Mouse (Mus musculus) heart, embryonic 13.5 days (tissue): ENCODE measurements around the gene Fgfr2. TPM values are rescaled to one million over a fixed set of nuclear protein-coding genes. Genes with fewer than 3 reads are reported as not detected.

Experiments used
- ATAC-seq: fragments of 200-750 bp; cut with Nextera tagmentation; 2 replicates; pipeline ENCODE4 v1.8.0; 2017; ENCODE audit warnings: moderate TSS enrichment; ENCODE audit not compliant: insufficient number of reproducible peaks, low FRiP score, low TSS enrichment; ENCODE audit errors: extremely low read depth
- H3K27ac ChIP-seq: fragments of 300-500 bp; sonication (generic); replicated peaks from 2 replicates; pipeline ENCODE4 v1.5.1; 2015; ENCODE audit warnings: moderate library complexity, mild to moderate bottlenecking, inconsistent platforms
- H3K27me3 ChIP-seq: fragments of 300-500 bp; sonication (generic); replicated peaks from 2 replicates; pipeline ENCODE4 v1.6.1; 2015; ENCODE audit warnings: mild to moderate bottlenecking, inconsistent platforms
- H3K36me3 ChIP-seq: fragments of 300-500 bp; sonication (generic); 2 replicates; pipeline ENCODE4 v1.6.1; 2015; ENCODE audit warnings: mild to moderate bottlenecking, inconsistent platforms
- H3K4me1 ChIP-seq: fragments of 300-500 bp; sonication (generic); 2 replicates; pipeline ENCODE4 v1.6.1; 2015; ENCODE audit warnings: inconsistent platforms
- H3K4me2 ChIP-seq: fragments of 300-500 bp; sonication (generic); 2 replicates; pipeline ENCODE4 v1.6.1; 2015; ENCODE audit warnings: inconsistent platforms, mild to moderate bottlenecking, moderate library complexity
- H3K4me3 ChIP-seq: fragments of 300-500 bp; sonication (generic); 2 replicates; pipeline ENCODE4 v1.5.1; 2015; ENCODE audit warnings: moderate library complexity, mild to moderate bottlenecking, inconsistent platforms
- H3K9ac ChIP-seq: fragments of 300-500 bp; sonication (generic); 2 replicates; pipeline ENCODE4 v1.6.1; 2015; ENCODE audit warnings: inconsistent platforms, mild to moderate bottlenecking, moderate library complexity
- H3K9me3 ChIP-seq: fragments of 300-500 bp; sonication (generic); 2 replicates; pipeline ENCODE4 v1.6.1; 2016; ENCODE audit warnings: inconsistent platforms
- WGBS: fragments of 180-500 bp; shearing (Covaris S2); methylation state at CpG from one replicate; pipeline ENCODE4 v1.1.7; 2015; ENCODE audit warnings: mixed read lengths; 5-methylcytosine and 5-hydroxymethylcytosine counted together
- polyA plus RNA-seq: library from polyadenylated mRNA; unstranded; fragments of >200 nt; fragmentation: Nextera tagmentation; extraction: Ambion mirVana; gene quantifications from 2 replicates; pipeline ENCODE4 v1.2.1, GENCODE M21; 2015

Gene Fgfr2
- polyA plus RNA-seq, 1 experiment from 2014 or later = 22.5 TPM

- H3K4me1 ChIP-seq = no peaks in the 10 kb centered on the region
- 40% methylated on average over 1 of the region's 1 CpGs for WGBS
- no peak for ATAC-seq
- H3K9ac ChIP-seq = no peak overlapping the region
- H3K36me3 ChIP-seq = no peaks in the 10 kb centered on the region
- no peak overlapping the region for H3K4me2 ChIP-seq
- no peak overlapping the region for H3K4me3 ChIP-seq
- no peaks in the 10 kb centered on the region for H3K27me3 ChIP-seq
- no peak overlapping the region for H3K27ac ChIP-seq
- no peaks in the 10 kb centered on the region for H3K9me3 ChIP-seq
Observed at GRCm38 (mm10) chr7:131830261-131830660, 1292.9 kb downstream of the Fgfr2 start.

GRCm38 (mm10) chr7:131826811-131827210 is 1296.3 kb downstream of the Fgfr2 start:
- no peak for ATAC-seq
- Histone ChIP-seq H3K27me3 (no peaks in the 10 kb centered on the region), H3K27ac (no peak overlapping the region), H3K4me3 (no peak overlapping the region), H3K9ac (no peak overlapping the region), H3K36me3 (no peaks in the 10 kb centered on the region), H3K9me3 (no peaks in the 10 kb centered on the region), H3K4me2 (no peak overlapping the region), H3K4me1 (no peaks in the 10 kb centered on the region)
- 77% methylated on average over 5 of the region's 5 CpGs for WGBS

GRCm38 (mm10) chr7:131817976-131818375 is 1305.2 kb downstream of the Fgfr2 start:
- Histone ChIP-seq H3K27me3 (0 out of 2 replicates have a peak, but pooled peaks cover 3% of the 10 kb centered on the region), H3K4me3 (no peak overlapping the region), H3K27ac (no peak overlapping the region), H3K9ac (no peak overlapping the region), H3K4me1 (no peaks in the 10 kb centered on the region), H3K36me3 (no peaks in the 10 kb centered on the region), H3K4me2 (no peak overlapping the region), H3K9me3 (no peaks in the 10 kb centered on the region)
- WGBS = 71% methylated on average over 6 of the region's 6 CpGs
- no peak for ATAC-seq

- H3K4me3 ChIP-seq = no peak overlapping the region
- WGBS = 32% methylated on average over 2 of the region's 2 CpGs
- H3K4me1 ChIP-seq = no peaks in the 10 kb centered on the region
- no peaks in the 10 kb centered on the region for H3K9me3 ChIP-seq
- H3K27me3 ChIP-seq = 0 out of 2 replicates have a peak, but pooled peaks cover 3% of the 10 kb centered on the region
- H3K9ac ChIP-seq = no peak overlapping the region
- no peak overlapping the region for H3K27ac ChIP-seq
- H3K36me3 ChIP-seq = no peaks in the 10 kb centered on the region
- ATAC-seq = no peak
- no peak overlapping the region for H3K4me2 ChIP-seq
Observed at GRCm38 (mm10) chr7:131816641-131817040, 1306.5 kb downstream of the Fgfr2 start.

- Histone ChIP-seq H3K27me3 (0 out of 2 replicates have a peak, but pooled peaks cover 2% of the 10 kb centered on the region), H3K4me1 (no peaks in the 10 kb centered on the region), H3K27ac (no peak overlapping the region), H3K36me3 (no peaks in the 10 kb centered on the region), H3K4me3 (no peak overlapping the region), H3K4me2 (no peak overlapping the region), H3K9me3 (no peaks in the 10 kb centered on the region), H3K9ac (no peak overlapping the region)
- ATAC-seq = no peak
- 60% methylated on average over 6 of the region's 6 CpGs for WGBS
Observed at GRCm38 (mm10) chr7:131812116-131812515, 1311.0 kb downstream of the Fgfr2 start.

GRCm38 (mm10) chr7:131810916-131811315 is 1312.2 kb downstream of the Fgfr2 start:
- Histone ChIP-seq H3K27ac (no peak overlapping the region), H3K9me3 (no peaks in the 10 kb centered on the region), H3K4me3 (no peak overlapping the region), H3K27me3 (0 out of 2 replicates have a peak, but pooled peaks cover 2% of the 10 kb centered on the region), H3K4me2 (no peak overlapping the region), H3K36me3 (no peaks in the 10 kb centered on the region), H3K4me1 (no peaks in the 10 kb centered on the region), H3K9ac (no peak overlapping the region)
- WGBS = 57% methylated on average over 4 of the region's 4 CpGs
- no peak for ATAC-seq

- H3K27ac ChIP-seq = no peak overlapping the region
- WGBS = 32% methylated on average over 5 of the region's 5 CpGs
- no peak overlapping the region for H3K9ac ChIP-seq
- no peak for ATAC-seq
- H3K4me3 ChIP-seq = no peak overlapping the region
- H3K27me3 ChIP-seq = 0 out of 2 replicates have a peak, but pooled peaks cover 2% of the 10 kb centered on the region
- no peaks in the 10 kb centered on the region for H3K36me3 ChIP-seq
- no peaks in the 10 kb centered on the region for H3K9me3 ChIP-seq
- H3K4me2 ChIP-seq = no peak overlapping the region
- H3K4me1 ChIP-seq = no peaks in the 10 kb centered on the region
Observed at GRCm38 (mm10) chr7:131809584-131810181, 1313.5 kb downstream of the Fgfr2 start.

- Histone ChIP-seq H3K27me3 (0 out of 2 replicates have a peak, but pooled peaks cover 2% of the 10 kb centered on the region), H3K4me3 (no peak overlapping the region), H3K9me3 (no peaks in the 10 kb centered on the region), H3K27ac (no peak overlapping the region), H3K9ac (no peak overlapping the region), H3K4me2 (no peak overlapping the region), H3K36me3 (no peaks in the 10 kb centered on the region), H3K4me1 (no peaks in the 10 kb centered on the region)
- ATAC-seq = no peak
- WGBS = 32% methylated on average over 2 of the region's 2 CpGs
Observed at GRCm38 (mm10) chr7:131807257-131807656, 1315.9 kb downstream of the Fgfr2 start.

GRCm38 (mm10) chr7:131805525-131806202 is 1317.5 kb downstream of the Fgfr2 start:
- Histone ChIP-seq H3K9me3 (no peaks in the 10 kb centered on the region), H3K4me1 (no peaks in the 10 kb centered on the region), H3K4me2 (no peak overlapping the region), H3K27ac (no peak overlapping the region), H3K9ac (no peak overlapping the region), H3K27me3 (0 out of 2 replicates have a peak, but pooled peaks cover 2% of the 10 kb centered on the region), H3K4me3 (no peak overlapping the region), H3K36me3 (no peaks in the 10 kb centered on the region)
- ATAC-seq = no peak
- 79% methylated on average over 9 of the region's 9 CpGs for WGBS

GRCm38 (mm10) chr7:131800416-131801045 is 1322.6 kb downstream of the Fgfr2 start:
- WGBS = 62% methylated on average over 6 of the region's 6 CpGs
- Histone ChIP-seq H3K27me3 (no peaks in the 10 kb centered on the region), H3K9ac (no peak overlapping the region), H3K4me3 (no peak overlapping the region), H3K36me3 (no peaks in the 10 kb centered on the region), H3K9me3 (no peaks in the 10 kb centered on the region), H3K4me2 (no peak overlapping the region), H3K27ac (no peak overlapping the region), H3K4me1 (no peaks in the 10 kb centered on the region)
- ATAC-seq = no peak

GRCm38 (mm10) chr7:131797161-131797560 is 1326.0 kb downstream of the Fgfr2 start:
- no peak for ATAC-seq
- no peaks in the 10 kb centered on the region for H3K36me3 ChIP-seq
- H3K4me1 ChIP-seq = no peaks in the 10 kb centered on the region
- 52% methylated on average over 6 of the region's 6 CpGs for WGBS
- H3K9ac ChIP-seq = no peak overlapping the region
- no peak overlapping the region for H3K27ac ChIP-seq
- H3K4me2 ChIP-seq = no peak overlapping the region
- H3K4me3 ChIP-seq = no peak overlapping the region
- no peaks in the 10 kb centered on the region for H3K9me3 ChIP-seq
- H3K27me3 ChIP-seq = no peaks in the 10 kb centered on the region
